Mouse (Mus musculus) brain, embryonic 18.5 days (tissue): ENCODE data around the gene Padi1.

Source experiments
- DNase-seq: peaks from one replicate; pipeline ENCODE4 v3.0.0-alpha.2; 2012; ENCODE audit warnings: low read depth, low spot score

Padi1 gene

GRCm38 (mm10) chr4:140817413-140817812 lies 28.2 kb downstream of the Padi1 start:
- DNase-seq, result no peak

GRCm38 (mm10) chr4:140815996-140816917 lies 29.3 kb downstream of the Padi1 start:
- no peak for DNase-seq

DNA sequence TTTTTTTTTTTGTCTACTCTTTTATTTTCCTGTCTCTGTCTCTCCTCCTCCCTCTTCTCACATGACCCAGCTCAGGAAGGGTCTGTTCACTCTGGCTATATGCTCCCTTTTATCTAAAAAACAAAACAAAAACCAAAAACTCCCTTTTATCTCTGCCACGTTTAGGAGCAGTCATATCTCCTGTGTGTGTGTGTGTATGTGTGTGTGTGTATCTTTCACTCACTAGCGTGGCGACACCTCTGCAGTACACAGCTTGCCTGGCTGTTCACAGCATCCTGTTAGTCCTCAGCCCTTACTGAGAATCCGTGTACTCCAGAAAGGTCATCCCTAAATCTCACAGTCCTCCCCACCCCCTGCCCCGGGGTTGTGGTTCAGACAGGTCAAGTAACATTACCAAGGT lies 30.1 kb downstream of the Padi1 start:
- DNase-seq, result no peak

GRCm38 (mm10) chr4:140814241-140815225 lies 31.0 kb downstream of the Padi1 start:
- DNase-seq, result no peak

DNA sequence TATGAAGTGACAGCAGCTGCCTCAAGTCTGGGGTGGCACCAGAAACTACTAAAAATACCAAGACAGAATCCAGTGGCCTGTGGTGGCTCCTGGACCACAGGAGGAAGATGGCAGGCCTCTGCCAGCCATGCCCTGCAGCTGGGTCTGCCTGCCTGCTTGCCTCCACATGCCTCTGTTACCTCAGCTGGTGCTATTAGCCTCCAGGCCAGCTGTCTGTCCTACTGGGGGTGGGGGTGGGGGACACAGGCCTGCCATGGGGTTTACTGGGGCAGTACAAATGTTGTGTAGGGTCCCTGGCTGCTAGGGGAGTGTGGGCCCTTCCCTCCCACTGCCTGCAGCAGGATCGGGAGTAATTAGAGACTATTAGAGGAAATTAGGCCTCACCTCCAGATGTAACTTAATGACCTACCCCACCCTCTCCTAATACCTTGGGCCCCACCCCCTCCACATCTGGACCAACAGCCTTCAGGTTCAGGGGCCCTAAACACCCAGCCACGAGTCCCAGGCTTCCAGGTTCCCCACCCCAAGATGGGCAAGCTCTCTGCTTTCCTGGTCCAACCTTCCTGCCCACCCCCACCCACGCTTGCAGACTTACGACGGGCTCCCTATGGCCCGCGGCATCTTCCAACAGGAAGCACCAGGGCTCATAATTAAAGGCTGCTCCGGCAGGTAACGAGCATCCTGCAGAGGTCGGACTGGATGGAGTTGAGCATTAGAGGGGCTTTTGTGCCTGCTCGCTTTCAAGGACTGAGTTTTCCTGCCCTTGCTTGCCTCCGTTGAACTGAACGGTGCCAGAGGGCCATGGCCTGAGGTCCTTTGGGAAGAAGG lies 32.0 kb downstream of the Padi1 start:
- no peak for DNase-seq

- DNase-seq, result no peak
Observed at GRCm38 (mm10) chr4:140812609-140813008, 33.0 kb downstream of the Padi1 start.

- no peak for DNase-seq
Observed at GRCm38 (mm10) chr4:140812191-140812590, 33.4 kb downstream of the Padi1 start.

DNA sequence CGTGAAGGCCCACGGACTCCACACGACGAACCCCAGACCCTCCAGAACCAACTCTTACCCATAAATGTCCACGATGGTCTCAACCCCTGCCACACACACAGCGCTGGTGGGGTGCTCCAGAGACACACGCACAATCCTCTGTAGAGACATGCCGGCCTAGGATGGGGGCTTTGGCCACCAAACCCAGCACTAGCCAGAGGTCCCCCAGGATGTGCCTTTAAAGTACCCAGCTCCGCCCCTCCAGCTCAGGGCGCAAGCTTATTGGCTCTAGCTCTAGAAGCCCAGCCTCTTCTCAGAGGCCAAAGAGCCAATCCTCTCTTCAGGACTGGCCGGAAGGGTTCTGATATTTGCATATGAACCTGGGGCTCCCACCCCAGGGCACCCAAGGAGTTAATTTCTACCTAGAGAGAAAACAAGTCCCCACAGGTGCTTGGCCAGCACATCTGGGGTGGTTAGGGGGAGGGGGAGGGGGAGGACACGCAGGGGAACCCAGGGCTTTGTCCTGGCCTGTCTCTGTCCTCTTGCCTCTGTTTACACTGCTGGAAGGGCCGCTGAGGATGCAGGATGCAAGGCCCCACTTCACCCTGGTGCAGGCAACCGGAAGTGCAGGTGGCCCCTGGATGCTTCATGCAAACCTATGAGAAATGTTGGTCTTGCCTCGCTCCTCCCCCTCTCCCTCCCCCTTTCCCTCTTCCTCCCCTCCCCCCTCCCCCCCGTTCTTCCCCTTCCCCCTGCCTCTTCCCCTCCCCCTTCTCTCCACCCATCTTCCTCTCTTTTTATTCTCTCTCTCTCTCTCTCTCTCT lies 34.9 kb downstream of the Padi1 start, which contains the start of gene Padi3:
Gene Padi3, minus strand, starts transcription at position 191 of the 803 bp plus-strand sequence.
- no peak for DNase-seq

DNA sequence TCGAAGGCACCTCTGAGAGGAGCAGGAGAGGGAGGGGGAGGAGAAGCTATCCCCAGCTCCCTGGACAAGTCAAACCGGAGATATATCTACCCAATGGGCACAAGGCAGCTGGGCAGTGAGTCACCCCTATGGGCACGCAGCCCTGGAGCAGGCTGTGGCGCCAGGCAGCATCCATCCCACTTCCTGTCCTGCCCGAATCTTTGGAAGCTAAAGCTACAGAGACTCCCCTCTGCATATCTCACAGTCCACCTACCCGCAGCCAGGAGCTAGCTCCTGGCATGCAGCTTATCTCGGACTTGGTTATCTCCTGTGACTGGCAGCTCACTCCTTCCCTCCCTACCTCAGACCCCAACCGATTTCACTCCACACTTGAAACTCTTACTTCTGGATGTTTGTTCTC lies 36.5 kb downstream of the Padi1 start:
- DNase-seq, result no peak

DNA sequence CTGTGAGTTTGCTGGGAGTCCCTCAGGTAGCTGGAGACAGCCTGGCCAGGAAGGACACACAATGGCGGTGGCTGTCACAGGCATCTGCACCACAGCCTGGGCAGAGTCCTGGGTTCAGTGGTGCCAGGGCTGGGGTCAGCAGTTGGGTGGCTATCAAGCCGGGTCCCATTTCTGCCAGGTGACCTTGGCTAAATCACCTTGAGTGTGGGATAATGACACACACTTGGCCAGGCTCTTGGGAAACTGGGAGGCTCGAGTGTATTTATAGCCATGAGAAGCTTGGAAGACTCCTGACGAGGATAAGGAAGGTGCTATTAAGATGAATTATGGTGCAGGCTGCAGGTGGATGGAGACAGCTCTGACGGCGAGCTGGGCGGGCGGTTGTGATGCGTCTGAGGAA lies 41.0 kb downstream of the Padi1 start:
- DNase-seq, result no peak

- DNase-seq, result no peak
Observed at GRCm38 (mm10) chr4:140801364-140801763, 44.2 kb downstream of the Padi1 start.

- no peak for DNase-seq
Observed at GRCm38 (mm10) chr4:140796786-140797185, 48.8 kb downstream of the Padi1 start.

DNA sequence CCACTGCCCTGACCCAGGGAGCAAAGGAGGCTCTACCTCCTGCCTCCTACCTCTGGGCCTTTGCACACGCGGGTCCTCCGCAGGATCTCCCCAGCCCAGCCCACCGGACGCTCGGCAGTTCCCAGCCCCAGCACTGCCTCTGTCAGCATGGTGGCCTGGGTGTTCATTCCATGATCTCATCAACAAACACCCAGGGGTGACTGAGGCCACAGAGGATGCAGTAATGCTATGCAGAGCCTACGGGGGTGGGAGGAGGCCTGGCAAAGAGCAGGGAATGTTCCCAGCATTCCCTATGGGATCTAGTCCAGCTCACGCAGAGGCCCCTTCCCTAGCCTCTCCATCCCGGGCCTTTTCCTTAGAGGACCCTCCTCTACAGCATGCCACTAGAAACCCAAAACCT lies 50.9 kb downstream of the Padi1 start:
- DNase-seq, result no peak

- no peak for DNase-seq
Observed at GRCm38 (mm10) chr4:140793795-140794194, 51.8 kb downstream of the Padi1 start.

GRCm38 (mm10) chr4:140792584-140792983 lies 53.0 kb downstream of the Padi1 start:
- DNase-seq, result no peak

- no peak for DNase-seq
Observed at GRCm38 (mm10) chr4:140791071-140791470, 54.5 kb downstream of the Padi1 start.

DNA sequence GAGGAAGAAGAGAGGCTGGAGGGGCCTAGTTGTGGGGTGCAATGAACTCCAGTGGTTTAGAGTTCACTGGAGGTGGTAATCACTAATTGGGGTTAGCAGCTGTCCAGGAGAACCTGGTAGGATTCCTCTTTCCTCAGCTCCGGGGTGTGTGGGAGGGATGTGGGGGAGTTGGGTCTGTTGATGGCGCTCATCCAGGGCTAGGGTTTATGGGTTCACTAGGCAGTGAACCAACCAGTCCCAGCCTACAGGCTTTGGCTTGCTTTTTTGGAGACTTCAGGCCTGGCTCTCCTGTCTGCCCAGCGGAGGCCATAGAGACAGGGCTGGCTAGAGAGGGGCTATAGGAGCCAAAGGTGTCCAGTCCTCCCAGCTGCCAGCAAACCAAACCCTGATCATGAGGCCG lies 55.6 kb downstream of the Padi1 start:
- no peak for DNase-seq

- DNase-seq, result no peak
Observed at GRCm38 (mm10) chr4:140788983-140789382, 56.6 kb downstream of the Padi1 start.

GRCm38 (mm10) chr4:140788264-140788663 lies 57.3 kb downstream of the Padi1 start:
- no peak for DNase-seq

DNA sequence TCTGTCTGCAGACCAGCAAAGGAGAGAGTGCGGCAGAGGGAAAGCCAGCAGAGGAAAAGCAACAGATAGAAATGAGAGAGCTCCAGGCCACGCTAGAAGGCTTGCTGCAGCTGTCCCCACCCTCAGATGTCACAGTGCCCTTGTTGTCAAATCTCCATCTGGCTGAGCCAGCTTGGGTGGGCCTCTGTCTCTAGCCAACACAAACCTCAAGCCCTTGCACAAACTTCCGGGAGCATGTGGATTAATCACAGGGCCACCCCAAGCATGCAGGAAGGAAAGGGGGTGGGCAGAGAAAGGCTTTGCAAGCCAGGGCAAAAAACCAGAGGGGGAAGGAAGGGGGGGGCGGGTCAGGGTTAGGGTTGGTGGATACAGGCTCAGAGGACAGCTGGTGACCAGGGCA lies 58.2 kb downstream of the Padi1 start:
- no peak for DNase-seq
